Mouse (Mus musculus) lung, postnatal 0 days (tissue): ENCODE measurements around the gene Tmem201.

ENCODE experiments used
- CTCF ChIP-seq: IDR thresholded peaks from 2 replicates; pipeline ENCODE4 v1.5.1; 2016; ENCODE audit warnings: antibody characterized with exemption, mild to moderate bottlenecking
- EP300 ChIP-seq: IDR thresholded peaks from 2 replicates; pipeline ENCODE4 v1.6.1; 2016; ENCODE audit warnings: antibody characterized with exemption, mild to moderate bottlenecking, control low read depth

- no peak for TF ChIP-seq EP300
- TF ChIP-seq CTCF: no peak
These were observed 3.6 kb downstream of the Tmem201 start for GRCm38 (mm10) chr4:149734246-149734645.
